Mouse (Mus musculus): Measurements from ENCODE around the gene AI182371.

DNA sequence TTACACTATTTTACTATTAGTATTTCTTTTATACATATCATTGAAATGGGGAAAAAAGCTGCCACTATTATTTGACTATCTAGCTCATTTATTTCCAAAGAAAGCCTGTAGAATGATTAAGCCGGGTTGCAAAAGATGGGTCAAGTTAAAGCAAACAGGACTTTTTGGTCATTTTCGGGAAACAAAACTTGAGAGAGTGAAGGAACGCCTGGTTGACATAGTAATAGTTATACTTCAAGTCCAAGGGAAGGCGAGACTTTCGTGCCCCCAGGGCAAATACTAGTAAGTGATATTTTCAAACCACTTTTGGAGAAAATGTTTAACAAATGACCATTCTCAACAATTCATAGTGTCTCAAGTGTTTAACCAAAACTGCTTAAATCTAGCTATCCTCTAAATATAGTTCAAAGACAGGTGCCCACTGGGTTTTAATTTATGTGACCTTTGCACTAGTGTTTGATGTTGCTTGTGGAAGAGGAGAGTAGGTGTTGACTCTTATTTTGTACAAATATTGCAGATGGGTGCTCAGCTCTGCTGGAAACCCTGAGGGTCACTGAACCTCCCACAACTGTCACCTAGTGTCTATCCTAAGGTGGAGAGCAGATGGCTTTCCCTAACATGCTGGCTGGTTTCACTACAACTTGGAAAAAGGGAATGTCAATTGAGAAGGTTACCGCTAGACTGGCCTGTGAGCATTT lies 37.9 kb downstream of the AI182371 start:
- TF ChIP-seq POLR2A (IDR thresholded peaks at IDR 0.05; ENCODE audit: insufficient read depth, low read depth, low read length) (no peak), CTCF (IDR thresholded peaks at IDR 0.05; ENCODE audit: insufficient read depth, low read depth, low read length) (no peak)
